Mouse (Mus musculus) central nervous system, embryonic 14 days (tissue): Measurements from ENCODE around the gene Ces2a. TPM values are rescaled to one million over a fixed set of nuclear protein-coding genes. Genes with fewer than 3 reads are reported as not detected.

Experiments used
- polyA plus RNA-seq: library from polyadenylated mRNA; depleted of rRNA; stranded (reverse); fragments of >200 nt; gene quantifications from 2 replicates; pipeline ENCODE4 v1.2.3, GENCODE M21; 2012; rRNA removed

Gene Ces2a
- polyA plus RNA-seq, result not detected in 2 replicates

GRCm38 (mm10) chr8:104733753-104734152 lies at the start of gene Ces2a:
Ces2a (plus strand) TSS chr8:104734003.

Other genes with a start within 250 kb of the Ces2a start
- 0.30 and 0.37 TPM in 2 replicates for gene Terb1, start 224.1 kb upstream of the Ces2a start, polyA plus RNA-seq
- 94.2 and 94.3 TPM in 2 replicates for gene Nae1, start 199.4 kb upstream of the Ces2a start, polyA plus RNA-seq
- gene Car7, start 199.3 kb upstream of the Ces2a start, polyA plus RNA-seq, result 1.2 and 1.4 TPM in 2 replicates
- gene Pdp2, start 142.6 kb upstream of the Ces2a start, polyA plus RNA-seq, result 6.6 and 7.2 TPM in 2 replicates
- not detected in 2 replicates for gene Cdh16, start 109.6 kb upstream of the Ces2a start, polyA plus RNA-seq
- 2.3 and 5.8 TPM in 2 replicates for gene Rrad, start 102.7 kb upstream of the Ces2a start, polyA plus RNA-seq
- gene Ciao2b, start 92.0 kb upstream of the Ces2a start, polyA plus RNA-seq, result 88.1 and 94.9 TPM in 2 replicates
- gene Ces2b, start 97.6 kb downstream of the Ces2a start, polyA plus RNA-seq, result 0.25 and 0.34 TPM in 2 replicates
- gene Ces2c, start 113.1 kb downstream of the Ces2a start, polyA plus RNA-seq, result not detected in 2 replicates
- 0.04 TPM in 1 of 2 replicates, not detected in the other for gene Ces2e, start 192.3 kb downstream of the Ces2a start, polyA plus RNA-seq
- 0.03 TPM in 1 of 2 replicates, not detected in the other for gene Ces2f, start 213.4 kb downstream of the Ces2a start, polyA plus RNA-seq
- gene Ces2g, start 227.7 kb downstream of the Ces2a start, polyA plus RNA-seq, result 0.02 and 0.16 TPM in 2 replicates